8 mouse cellular contexts compared by ENCODE assay signal in genomic region chr9:51102963-51103807, GRCm38 (mm10). TPM values are rescaled to one million over a fixed set of nuclear protein-coding genes. Genes with fewer than 3 reads are reported as not detected.
DNase-seq lines count a peak whose midpoint lies in the region; ATAC-seq and TF ChIP-seq lines count a peak whose summit lies in the region.
"Had no signal": no experiment of that assay in that cellular context is flagged by ENCODE, and none has a peak within 500 bp of the region (broad histone marks: within the 10 kb centered on the region; RNA-seq: fewer than 3 reads in every experiment).

No protein-coding gene starts in this region.

- peak overlapping the region; percentile 59 for H3K4me3 ChIP-seq in hindbrain, embryonic 12.5 days
- H3K4me3 ChIP-seq in left cerebral cortex, adult 2 months = peak overlapping the region; percentile 63

- no peaks in the 10 kb centered on the region for H3K9me3 ChIP-seq in hindbrain, embryonic 12.5 days (replicated peaks)

- DNase-seq in adipocyte (ENCODE audit: low spot score) = peak; percentile 39
- DNase-seq in cerebellum, adult 8-10 months = peak; percentile 15
- peak; percentile 8 to 15 for DNase-seq in frontal cortex, postnatal 25 days (ENCODE audit: low spot score in 2 of 2)
- peak; percentile 18 to 33 for DNase-seq in left cerebral cortex, adult 2 months (ENCODE audit: extremely low spot score in 1 of 2, low spot score in 2 of 2)
- DNase-seq in lung, postnatal 4 days = peak; percentile 53 to 55
- peak; percentile 46 to 56 for DNase-seq in right cerebral cortex, postnatal 10 days (ENCODE audit: low spot score in 2 of 2)

- no peaks in the 10 kb centered on the region for H3K36me3 ChIP-seq in hindbrain, embryonic 12.5 days

- ATAC-seq in hindbrain, embryonic 12.5 days (ENCODE audit: low FRiP score) = peak; percentile 84

- peaks cover 8% of the 10 kb centered on the region for H3K4me1 ChIP-seq in hindbrain, embryonic 12.5 days

- no peak for TF ChIP-seq CTCF in left cerebral cortex, adult 2 months (IDR thresholded peaks at IDR 0.05)

- intact Hi-C loops in left cerebral cortex, adult 2 months (cut with DNase I) = no loop called here

- peaks cover 12% of the 10 kb centered on the region; the same call in 1 of the 2 replicates for H3K27me3 ChIP-seq in hindbrain, embryonic 12.5 days

- peak overlapping the region; percentile 100 for H3K4me2 ChIP-seq in hindbrain, embryonic 12.5 days (replicated peaks)

- WGBS in hindbrain, embryonic 12.5 days = 2% methylated on average over 38 of the region's 44 CpGs

- H3K27ac ChIP-seq in hindbrain, embryonic 12.5 days = no peak overlapping the region
- peak overlapping the region; percentile 51 for H3K27ac ChIP-seq in left cerebral cortex, adult 2 months

- peak overlapping the region; percentile 71 for H3K9ac ChIP-seq in hindbrain, embryonic 12.5 days

RNA-seq across cellular contexts. Expression of gene 4833427G06Rik, which starts 1.3 kb away (rescaled TPM):
- 1.3 and 1.9 TPM in 2 replicates for polyA plus RNA-seq in hindbrain, embryonic 12.5 days (2016; fragmentation: Nextera tagmentation; extraction: Ambion mirVana)
- not detected for total RNA-seq in left cerebral cortex, adult 2 months (2021)
- polyA plus RNA-seq: large intestine, adult 2 months had no signal

RNA-seq across cellular contexts. Expression of gene Layn, which starts 26.3 kb away (rescaled TPM):
- polyA plus RNA-seq in hindbrain, embryonic 12.5 days (2016; fragmentation: Nextera tagmentation; extraction: Ambion mirVana) = 0.84 and 2.5 TPM in 2 replicates
- 1 to 10 TPM; 6.8 to 7.4 TPM for total RNA-seq in left cerebral cortex, adult 2 months (2021)

RNA-seq across cellular contexts. Expression of gene Btg4, which starts 42.5 kb away (rescaled TPM):
- polyA plus RNA-seq in hindbrain, embryonic 12.5 days (2016; fragmentation: Nextera tagmentation; extraction: Ambion mirVana) = not detected in 2 replicates
- not detected for total RNA-seq in left cerebral cortex, adult 2 months (2021)
- polyA plus RNA-seq: large intestine, adult 2 months had no signal
